Mouse (Mus musculus) heart, postnatal 0 days (tissue): Measurements from ENCODE around the gene Get4. TPM values are rescaled to one million over a fixed set of nuclear protein-coding genes. Genes with fewer than 3 reads are reported as not detected.

Experiments used
- ATAC-seq: fragments of 200-750 bp; cut with Nextera tagmentation; 2 replicates; pipeline ENCODE4 v1.8.0; 2017; ENCODE audit warnings: low read depth, moderate number of reproducible peaks, moderate library complexity; ENCODE audit not compliant: insufficient read depth
- DNase-seq: peaks from one replicate; pipeline ENCODE4 v3.0.0-alpha.2; 2016; ENCODE audit warnings: low spot score
- H3K27ac ChIP-seq: fragments of 300-500 bp; sonication (generic); 2 replicates; pipeline ENCODE4 v1.5.1; 2014; ENCODE audit warnings: low read depth, mild to moderate bottlenecking
- H3K27me3 ChIP-seq: fragments of 300-500 bp; sonication (generic); 2 replicates; pipeline ENCODE4 v1.6.1; 2014; ENCODE audit warnings: low read length, mixed read lengths; ENCODE audit not compliant: control insufficient read depth, insufficient read depth
- H3K36me3 ChIP-seq: fragments of 300-500 bp; sonication (generic); replicated peaks from 2 replicates; pipeline ENCODE4 v1.6.1; 2014; ENCODE audit warnings: low read length, mixed read lengths; ENCODE audit not compliant: control insufficient read depth, insufficient read depth
- H3K4me1 ChIP-seq: fragments of 300-500 bp; sonication (generic); 2 replicates; pipeline ENCODE4 v1.6.1; 2014; ENCODE audit warnings: antibody characterized with exemption; ENCODE audit not compliant: control insufficient read depth, insufficient read depth
- H3K4me2 ChIP-seq: fragments of 300-500 bp; sonication (generic); 2 replicates; pipeline ENCODE4 v1.6.1; 2014; ENCODE audit warnings: low read depth, mild to moderate bottlenecking, low read length, moderate library complexity
- H3K4me3 ChIP-seq: fragments of 300-500 bp; sonication (generic); 2 replicates; pipeline ENCODE4 v1.5.1; 2014; ENCODE audit warnings: low read depth, low read length
- H3K9ac ChIP-seq: fragments of 300-500 bp; sonication (generic); replicated peaks from 2 replicates; pipeline ENCODE4 v1.6.1; 2014; ENCODE audit warnings: low read depth, low read length, mixed read lengths
- H3K9me3 ChIP-seq: fragments of 300-500 bp; sonication (generic); replicated peaks from 2 replicates; pipeline ENCODE4 v1.6.1; 2016; ENCODE audit warnings: low read length; ENCODE audit not compliant: control insufficient read depth
- CTCF ChIP-seq: IDR thresholded peaks from 2 replicates; pipeline ENCODE4 v1.5.1; 2016; ENCODE audit warnings: antibody characterized with exemption, control low read depth, low read depth
- EP300 ChIP-seq: IDR thresholded peaks from 2 replicates; pipeline ENCODE4 v1.6.1; 2016; ENCODE audit warnings: antibody characterized with exemption, low read depth
- WGBS: fragments of 180-500 bp; shearing (Covaris S2); extraction: QIAGEN DNeasy Blood & Tissue Kit; methylation state at CpG from one replicate; pipeline ENCODE4 v1.1.7; 2014; 5-methylcytosine and 5-hydroxymethylcytosine counted together
- polyA plus RNA-seq: library from polyadenylated mRNA; unstranded; fragments of >200 nt; fragmentation: Nextera tagmentation; extraction: Ambion mirVana; gene quantifications from 2 replicates; pipeline ENCODE4 v1.2.1, GENCODE M21; 2015
- total RNA-seq: library from RNA; depleted of rRNA; stranded (reverse); fragments of >200 nt; gene quantifications from 2 replicates; pipeline ENCODE4 v1.2.3, GENCODE M21; 2014; ENCODE audit warnings: low replicate concordance

Get4 gene
- total and polyA plus RNA-seq, 2 experiments from 2014 or later: 61.6 to 153 TPM

- 71% methylated on average over 4 of the region's 4 CpGs for WGBS
- Histone ChIP-seq H3K4me2 (no peak overlapping the region), H3K4me1 (no peaks in the 10 kb centered on the region), H3K27ac (no peak overlapping the region), H3K9me3 (no peaks in the 10 kb centered on the region; the same call in 1 of the 2 replicates), H3K9ac (no peak overlapping the region), H3K36me3 (no peaks in the 10 kb centered on the region), H3K4me3 (no peak overlapping the region), H3K27me3 (no peaks in the 10 kb centered on the region)
- ATAC-seq (no peak), DNase-seq (no peak)
- no peak for TF ChIP-seq CTCF
- no peak for TF ChIP-seq EP300
Measured at GRCm38 (mm10) chr5:139288591-139288990, 36.5 kb downstream of the Get4 start.

- no peak overlapping the region for H3K9ac ChIP-seq
- ATAC-seq (no peak), DNase-seq (no peak)
- H3K36me3 ChIP-seq: no peaks in the 10 kb centered on the region
- H3K4me1 ChIP-seq: no peaks in the 10 kb centered on the region
- H3K9me3 ChIP-seq: no peaks in the 10 kb centered on the region; the same call in 1 of the 2 replicates
- no peak overlapping the region for H3K4me3 ChIP-seq
- H3K4me2 ChIP-seq: no peak overlapping the region
- no peaks in the 10 kb centered on the region for H3K27me3 ChIP-seq
- no peak for TF ChIP-seq EP300
- TF ChIP-seq CTCF: no peak
- 75% methylated on average over 12 of the region's 12 CpGs for WGBS
- no peak overlapping the region for H3K27ac ChIP-seq
Measured at GRCm38 (mm10) chr5:139290467-139291259, 38.5 kb downstream of the Get4 start.

- TF ChIP-seq EP300: no peak
- no peak for TF ChIP-seq CTCF
- H3K4me3 ChIP-seq: no peak overlapping the region
- H3K27ac ChIP-seq: no peak overlapping the region
- H3K4me2 ChIP-seq: no peak overlapping the region
- no peaks in the 10 kb centered on the region for H3K4me1 ChIP-seq
- H3K36me3 ChIP-seq: no peaks in the 10 kb centered on the region
- no peak overlapping the region for H3K9ac ChIP-seq
- H3K9me3 ChIP-seq: no peaks in the 10 kb centered on the region; the same call in 1 of the 2 replicates
- no peaks in the 10 kb centered on the region for H3K27me3 ChIP-seq
- ATAC-seq (no peak), DNase-seq (no peak)
- WGBS: 60% methylated on average over 6 of the region's 6 CpGs
Measured at GRCm38 (mm10) chr5:139291811-139292560, 39.9 kb downstream of the Get4 start.

GRCm38 (mm10) chr5:139294089-139294488, 42.0 kb downstream of the Get4 start:
- Histone ChIP-seq H3K4me1 (no peaks in the 10 kb centered on the region), H3K4me3 (no peak overlapping the region), H3K27me3 (no peaks in the 10 kb centered on the region), H3K36me3 (no peaks in the 10 kb centered on the region), H3K4me2 (no peak overlapping the region), H3K27ac (no peak overlapping the region), H3K9me3 (no peaks in the 10 kb centered on the region; the same call in 1 of the 2 replicates), H3K9ac (no peak overlapping the region)
- 67% methylated on average over 2 of the region's 2 CpGs for WGBS
- DNase-seq: no peak
- TF ChIP-seq CTCF: no peak
- TF ChIP-seq EP300: no peak
- no peak for ATAC-seq

- Histone ChIP-seq H3K4me2 (no peak overlapping the region), H3K4me3 (no peak overlapping the region), H3K4me1 (no peaks in the 10 kb centered on the region), H3K27me3 (0 out of 2 replicates have a peak, but pooled peaks cover 4% of the 10 kb centered on the region), H3K9ac (no peak overlapping the region), H3K9me3 (no peaks in the 10 kb centered on the region), H3K27ac (no peak overlapping the region), H3K36me3 (no peaks in the 10 kb centered on the region)
- no peak for DNase-seq
- no peak for TF ChIP-seq EP300
- no peak for TF ChIP-seq CTCF
- WGBS: 85% methylated on average over 10 of the region's 10 CpGs
- ATAC-seq: no peak
Measured at GRCm38 (mm10) chr5:139297092-139297491, 45.0 kb downstream of the Get4 start.
